Mouse (Mus musculus) brain, adult 2 months (tissue): ENCODE measurements around the gene Il13.

ENCODE experiments used
- DNase-seq: peaks from one replicate; pipeline ENCODE4 v3.0.0; 2011; ENCODE audit warnings: low read depth, low spot score

The Il13 gene

GRCm38 (mm10) chr11:53585510-53585909 lies 49.0 kb downstream of the Il13 start:
- DNase-seq = peak; percentile 13

DNA sequence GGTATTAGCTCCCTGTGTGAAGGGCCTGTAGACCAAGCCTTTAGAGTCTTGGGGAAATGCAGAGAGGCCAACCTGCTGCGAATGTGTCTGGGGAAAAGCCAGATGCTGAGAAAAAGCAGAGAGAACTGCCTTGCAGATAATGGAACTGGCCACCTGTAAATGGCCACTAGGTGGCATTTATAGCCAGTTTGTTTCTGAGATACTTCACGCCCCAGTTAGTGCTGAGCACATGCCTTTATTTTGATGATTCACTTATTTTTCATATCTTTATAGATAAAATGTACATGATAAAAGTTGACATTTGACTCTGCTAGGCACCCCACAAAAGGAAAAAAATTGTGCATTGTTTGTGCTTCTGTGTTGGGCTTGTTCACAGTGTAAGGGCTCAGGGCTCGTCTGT lies 49.7 kb downstream of the Il13 start:
- DNase-seq = peak; percentile 71

DNA sequence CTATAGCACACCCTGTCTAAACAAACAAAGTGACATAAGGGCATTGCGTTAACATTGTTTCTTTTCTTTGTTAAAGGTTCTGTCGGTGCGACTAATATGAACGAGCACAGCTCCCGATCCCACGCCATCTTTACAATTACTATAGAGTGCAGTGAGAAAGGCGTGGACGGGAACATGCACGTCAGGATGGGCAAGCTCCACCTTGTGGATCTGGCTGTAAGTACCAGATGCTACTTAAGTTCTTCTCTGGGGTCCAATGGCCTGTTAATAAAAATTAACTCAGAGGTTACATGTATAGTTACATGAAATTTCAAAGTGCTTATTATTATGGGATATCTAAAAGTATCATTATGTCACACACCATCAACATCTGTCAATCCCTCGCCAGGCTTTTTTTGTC lies 51.4 kb downstream of the Il13 start:
- DNase-seq = peak; percentile 54
